Mouse (Mus musculus): ENCODE results near the gene Lkaaear1. TPM values are rescaled to one million over a fixed set of nuclear protein-coding genes. Genes with fewer than 3 reads are reported as not detected.

Lkaaear1 gene
- polyA plus RNA-seq, 1 experiment from 2014 or later: not detected

DNA sequence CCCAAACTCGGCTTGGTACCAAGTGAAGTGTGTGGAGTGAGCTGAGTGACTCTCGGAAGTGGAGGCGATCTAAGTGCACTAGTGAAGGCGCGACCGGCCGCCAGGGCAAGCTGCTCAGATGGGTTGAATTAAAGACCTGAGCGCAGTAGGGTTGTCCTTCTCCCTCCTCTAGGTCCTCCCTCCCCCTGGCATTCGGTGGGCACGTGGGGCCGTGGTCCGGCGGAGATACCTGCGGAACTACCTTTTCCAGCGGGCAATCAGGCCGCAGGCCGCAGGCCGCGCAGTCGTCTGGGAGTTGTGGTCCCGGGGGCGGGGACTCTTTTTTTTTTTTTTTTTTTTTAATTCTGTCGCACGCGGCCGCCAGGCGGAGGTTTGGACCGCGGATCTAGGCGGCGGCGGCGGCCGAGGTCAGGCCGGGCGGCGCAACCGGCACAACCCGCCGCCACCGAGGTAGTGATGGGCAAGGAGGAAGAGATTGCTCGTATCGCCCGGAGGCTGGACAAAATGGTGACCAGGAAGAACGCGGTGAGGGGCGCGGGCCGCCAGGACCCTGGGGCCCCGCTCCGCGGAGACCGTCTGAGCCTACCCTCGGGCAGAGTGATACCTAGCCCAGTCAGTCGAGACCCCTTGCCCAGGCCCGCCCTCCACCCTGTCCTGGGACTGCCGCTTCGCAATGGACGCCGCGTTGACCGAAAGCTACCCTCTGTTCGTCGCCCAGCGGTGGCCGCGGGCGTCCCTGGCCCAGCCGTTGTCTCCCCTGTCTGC lies 18.1 kb downstream of the Lkaaear1 start, which contains the start of gene Tcea2:
Gene Tcea2, plus strand, starts transcription at position 360 of the 765 bp plus-strand sequence.
- no peaks in the 10 kb centered on the region for H3K9me3 ChIP-seq
- under 1% methylated on average over 69 of the region's 69 CpGs for WGBS
- H3K27me3 ChIP-seq (ENCODE audit: insufficient read depth, poor library complexity, severe bottlenecking): 0 out of 2 replicates have a peak, but pooled peaks cover 6% of the 10 kb centered on the region
- peaks cover 47% of the 10 kb centered on the region for H3K4me1 ChIP-seq (replicated peaks)
- H3K36me3 ChIP-seq: 0 out of 2 replicates have a peak, but pooled peaks cover 8% of the 10 kb centered on the region
- peak within 1 kb of the TSS; percentile 65 for H3K4me3 ChIP-seq
- peak within 1 kb of the TSS; percentile 91 for H3K27ac ChIP-seq
- peak; percentile 82 for DNase-seq (ENCODE audit: low spot score)

DNA sequence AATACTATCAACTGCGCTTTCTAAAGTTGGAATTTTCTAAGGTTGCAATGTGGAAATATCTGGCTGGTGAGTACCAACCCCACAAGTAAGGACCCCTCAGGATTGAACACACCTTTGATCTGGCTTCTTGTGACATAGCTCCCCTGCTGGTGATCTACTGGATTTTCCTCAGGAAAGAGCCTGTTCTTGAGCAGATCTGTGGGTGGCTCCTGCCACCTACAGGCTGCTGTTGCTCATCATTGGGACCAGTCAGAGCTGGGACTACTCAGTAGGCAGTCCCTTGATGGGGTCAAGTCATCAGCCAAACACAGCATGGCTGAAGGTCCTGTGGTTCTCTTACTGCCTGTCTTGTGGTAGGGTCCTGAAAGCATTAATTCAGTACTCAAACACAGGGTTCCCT lies 19.5 kb downstream of the Lkaaear1 start:
- Histone ChIP-seq H3K4me3 (no peak overlapping the region), H3K4me1 (replicated peaks) (peaks cover 60% of the 10 kb centered on the region), H3K27ac (no peak overlapping the region), H3K27me3 (ENCODE audit: insufficient read depth, poor library complexity, severe bottlenecking) (peaks cover 16% of the 10 kb centered on the region), H3K36me3 (no peaks in the 10 kb centered on the region), H3K9me3 (no peaks in the 10 kb centered on the region)
- DNase-seq (ENCODE audit: low spot score): peak; percentile 74
- WGBS: 50% methylated on average over 1 of the region's 1 CpGs

DNA sequence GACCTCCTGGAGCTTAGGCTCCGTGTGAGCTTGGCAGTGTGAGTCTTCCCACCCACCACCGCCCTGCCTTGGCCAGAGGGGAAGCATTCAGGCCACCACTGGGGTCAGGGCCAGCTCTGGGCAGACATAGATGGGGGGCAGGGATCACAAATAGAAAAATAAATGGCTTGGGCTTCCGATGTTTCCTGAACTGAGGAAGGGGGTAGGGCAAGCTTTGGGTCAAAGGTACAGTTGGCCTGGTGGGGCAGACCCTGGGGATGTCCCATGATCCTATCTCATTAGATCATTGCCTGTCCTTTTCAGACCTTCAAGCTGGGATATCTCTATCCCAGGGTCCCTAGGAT lies 20.5 kb downstream of the Lkaaear1 start:
- H3K9me3 ChIP-seq: no peaks in the 10 kb centered on the region
- H3K36me3 ChIP-seq: no peaks in the 10 kb centered on the region
- peaks cover 27% of the 10 kb centered on the region for H3K27me3 ChIP-seq (ENCODE audit: insufficient read depth, poor library complexity, severe bottlenecking)
- H3K4me1 ChIP-seq (replicated peaks): peaks cover 70% of the 10 kb centered on the region
- no peak overlapping the region for H3K4me3 ChIP-seq
- peak overlapping the region; percentile 86 for H3K27ac ChIP-seq
- WGBS: 53% methylated on average over 3 of the region's 3 CpGs
- DNase-seq (ENCODE audit: low spot score): no peak

DNA sequence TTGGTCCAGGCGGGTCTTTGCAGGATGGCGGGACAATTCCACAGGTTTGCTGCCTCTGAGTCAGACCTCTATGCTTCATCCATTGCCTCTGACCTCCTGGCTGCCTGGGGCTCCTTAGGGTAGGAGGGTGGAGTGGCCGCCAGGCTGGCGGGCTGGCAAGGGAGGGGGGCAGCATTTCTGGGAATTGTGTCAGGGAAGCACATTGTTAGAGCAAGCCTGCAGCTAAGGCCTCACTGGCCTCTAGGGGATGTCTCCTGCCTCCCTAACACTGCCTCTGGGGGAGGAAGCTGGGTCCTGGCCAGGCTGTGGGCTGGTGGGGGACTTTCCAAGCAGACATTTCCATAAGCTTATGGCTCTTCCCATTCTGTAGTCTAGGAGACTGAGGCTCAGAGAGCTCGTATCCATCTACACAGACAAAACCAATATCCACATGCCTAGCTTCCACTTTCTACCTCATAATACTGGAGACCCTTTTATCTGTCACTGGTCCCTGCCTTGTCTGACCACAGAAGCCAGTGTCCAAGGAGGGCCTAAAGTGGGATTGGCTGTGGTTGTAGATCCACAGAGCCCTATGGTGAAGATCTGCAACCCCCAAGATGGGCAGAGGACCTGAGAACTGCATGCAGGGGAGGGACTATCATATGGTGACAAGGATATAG lies 21.0 kb downstream of the Lkaaear1 start:
- Histone ChIP-seq H3K4me3 (no peak overlapping the region), H3K27ac (peak overlapping the region; percentile 86), H3K4me1 (replicated peaks) (peaks cover 74% of the 10 kb centered on the region), H3K27me3 (ENCODE audit: insufficient read depth, poor library complexity, severe bottlenecking) (peaks cover 32% of the 10 kb centered on the region), H3K36me3 (no peaks in the 10 kb centered on the region), H3K9me3 (no peaks in the 10 kb centered on the region)
- WGBS: 54% methylated on average over 5 of the region's 5 CpGs
- no peak for DNase-seq (ENCODE audit: low spot score)

DNA sequence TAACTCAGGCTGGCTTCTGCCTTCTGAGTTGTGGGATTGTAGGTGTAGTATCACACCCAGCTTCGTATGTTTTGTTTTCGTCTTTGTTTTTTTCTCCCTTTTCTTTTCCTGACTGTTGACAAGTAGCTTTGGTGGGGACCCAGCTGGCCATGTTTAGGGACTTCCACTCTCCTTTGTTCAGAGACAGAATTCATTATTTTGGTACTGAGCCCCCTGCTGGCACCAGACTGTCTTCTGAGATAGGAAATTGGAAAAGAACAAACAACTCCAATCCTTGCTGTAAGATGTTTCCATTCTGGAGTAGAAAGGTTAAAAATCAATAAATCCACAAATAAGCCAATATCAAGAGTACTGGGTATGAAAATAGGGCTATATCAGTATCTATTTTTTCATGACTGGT lies 21.8 kb downstream of the Lkaaear1 start:
- H3K9me3 ChIP-seq: no peaks in the 10 kb centered on the region
- peaks cover 78% of the 10 kb centered on the region for H3K4me1 ChIP-seq (replicated peaks)
- peak; percentile 42 for DNase-seq (ENCODE audit: low spot score)
- H3K27ac ChIP-seq: peak overlapping the region; percentile 86
- peaks cover 40% of the 10 kb centered on the region for H3K27me3 ChIP-seq (ENCODE audit: insufficient read depth, poor library complexity, severe bottlenecking)
- 27% methylated on average over 2 of the region's 2 CpGs for WGBS
- no peak overlapping the region for H3K4me3 ChIP-seq
- no peaks in the 10 kb centered on the region for H3K36me3 ChIP-seq

DNA sequence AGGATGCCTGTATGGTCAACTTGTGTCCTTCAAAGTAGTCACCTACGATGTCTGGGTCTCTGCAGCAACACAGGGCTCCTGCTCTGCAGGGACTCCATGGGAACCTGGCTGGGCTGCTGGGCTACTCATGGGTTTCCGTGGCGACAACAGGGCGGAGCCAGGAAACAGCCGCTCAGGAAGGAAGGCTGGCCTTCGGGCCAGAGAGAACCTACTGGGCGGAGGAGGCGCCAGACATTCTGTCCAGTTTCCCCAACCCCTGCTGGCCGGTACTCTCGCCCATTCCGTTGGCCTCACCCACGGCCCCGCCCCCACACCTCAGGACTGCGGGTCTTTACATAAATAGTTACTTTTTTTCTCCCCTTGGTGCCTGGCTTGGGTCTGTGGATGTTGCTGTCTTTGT lies 22.8 kb downstream of the Lkaaear1 start:
- WGBS: under 1% methylated on average over 14 of the region's 14 CpGs
- peaks cover 78% of the 10 kb centered on the region for H3K4me1 ChIP-seq (replicated peaks)
- H3K36me3 ChIP-seq: no peaks in the 10 kb centered on the region
- peaks cover 44% of the 10 kb centered on the region for H3K27me3 ChIP-seq (ENCODE audit: insufficient read depth, poor library complexity, severe bottlenecking)
- H3K4me3 ChIP-seq: peak overlapping the region; percentile 39
- H3K27ac ChIP-seq: peak overlapping the region; percentile 86
- H3K9me3 ChIP-seq: no peaks in the 10 kb centered on the region
- DNase-seq (ENCODE audit: low spot score): peak; percentile 74

DNA sequence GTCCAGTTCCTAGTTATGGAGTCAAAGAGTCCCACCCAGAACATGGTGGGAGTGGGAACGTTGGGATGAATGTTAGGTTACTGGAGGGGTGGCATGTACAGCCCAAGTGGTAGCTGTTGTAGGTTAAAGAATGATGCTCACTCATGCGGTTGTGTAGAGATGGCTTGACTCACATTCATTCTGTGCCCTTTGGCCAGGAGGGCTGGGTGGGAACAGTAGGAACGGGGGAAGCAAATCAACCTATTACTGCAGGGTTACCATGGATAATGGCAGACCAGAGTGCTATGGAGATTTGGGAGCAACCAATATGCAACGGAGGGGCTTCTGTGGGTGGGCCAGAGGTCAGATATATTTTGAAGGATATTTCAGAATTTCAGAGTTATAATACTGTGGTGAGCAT lies 23.3 kb downstream of the Lkaaear1 start:
- Histone ChIP-seq H3K27ac (peak overlapping the region; percentile 86; the same call in 1 of the 2 replicates), H3K36me3 (no peaks in the 10 kb centered on the region), H3K27me3 (ENCODE audit: insufficient read depth, poor library complexity, severe bottlenecking) (peaks cover 49% of the 10 kb centered on the region), H3K9me3 (no peaks in the 10 kb centered on the region), H3K4me3 (no peak overlapping the region), H3K4me1 (replicated peaks) (peaks cover 80% of the 10 kb centered on the region)
- 75% methylated on average over 4 of the region's 4 CpGs for WGBS
- DNase-seq (ENCODE audit: low spot score): no peak

DNA sequence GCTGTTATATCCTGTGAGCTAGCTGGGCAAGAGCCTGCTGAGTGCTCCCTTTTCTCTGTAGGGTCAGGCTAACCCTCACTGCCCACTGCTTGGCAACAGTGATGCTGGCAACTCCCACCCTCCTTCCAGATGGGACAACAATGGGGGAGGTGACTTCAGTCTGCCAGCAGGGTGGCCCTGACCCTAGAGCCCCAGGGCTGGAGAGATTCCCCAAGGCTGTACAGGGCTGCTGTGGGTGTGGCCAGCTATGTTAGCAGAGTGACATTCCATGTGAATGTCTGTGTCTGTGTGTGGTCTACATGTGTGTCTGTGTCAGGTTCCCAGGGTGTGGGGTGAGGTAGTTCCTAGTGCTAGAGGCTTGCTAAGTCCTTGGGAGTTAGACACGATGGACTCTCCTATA lies 24.7 kb downstream of the Lkaaear1 start:
- H3K4me1 ChIP-seq (replicated peaks): peaks cover 70% of the 10 kb centered on the region
- H3K27me3 ChIP-seq (ENCODE audit: insufficient read depth, poor library complexity, severe bottlenecking): peaks cover 63% of the 10 kb centered on the region

DNA sequence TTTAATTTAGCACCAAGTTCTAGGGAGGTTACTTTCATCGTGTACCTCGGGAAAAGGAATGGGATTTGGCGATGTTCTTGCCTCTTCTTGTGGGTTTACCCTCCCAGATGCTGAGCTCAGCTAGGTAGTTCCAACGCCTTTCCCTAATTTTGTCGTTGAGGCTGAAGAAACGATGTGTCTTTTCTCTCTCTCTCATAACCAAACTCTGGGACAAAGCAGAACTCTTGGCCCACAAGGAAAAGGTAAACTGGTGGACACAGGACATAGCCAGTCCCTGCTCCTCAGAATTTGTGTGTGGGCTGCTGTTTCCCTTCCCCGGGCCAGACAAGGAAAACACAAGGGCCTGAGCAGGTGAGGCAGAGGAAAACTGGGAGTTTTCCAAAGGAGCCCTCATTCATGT lies 26.3 kb downstream of the Lkaaear1 start:
- WGBS: 25% methylated on average over 7 of the region's 7 CpGs
- Histone ChIP-seq H3K27ac (no peak overlapping the region), H3K27me3 (ENCODE audit: insufficient read depth, poor library complexity, severe bottlenecking) (peaks cover 78% of the 10 kb centered on the region), H3K4me3 (peak overlapping the region; percentile 54; the same call in 1 of the 2 replicates), H3K4me1 (replicated peaks) (peaks cover 66% of the 10 kb centered on the region), H3K9me3 (no peaks in the 10 kb centered on the region), H3K36me3 (no peaks in the 10 kb centered on the region)
- DNase-seq (ENCODE audit: low spot score): no peak

More for the DNA sequence above, 24.7 kb downstream of the Lkaaear1 start:
- WGBS: 50% methylated on average over 1 of the region's 1 CpGs
- Histone ChIP-seq H3K36me3 (no peaks in the 10 kb centered on the region), H3K4me3 (no peak overlapping the region), H3K27ac (peak overlapping the region; percentile 1; the same call in 1 of the 2 replicates), H3K9me3 (no peaks in the 10 kb centered on the region)
- peak; percentile 55 for DNase-seq (ENCODE audit: low spot score)

DNA sequence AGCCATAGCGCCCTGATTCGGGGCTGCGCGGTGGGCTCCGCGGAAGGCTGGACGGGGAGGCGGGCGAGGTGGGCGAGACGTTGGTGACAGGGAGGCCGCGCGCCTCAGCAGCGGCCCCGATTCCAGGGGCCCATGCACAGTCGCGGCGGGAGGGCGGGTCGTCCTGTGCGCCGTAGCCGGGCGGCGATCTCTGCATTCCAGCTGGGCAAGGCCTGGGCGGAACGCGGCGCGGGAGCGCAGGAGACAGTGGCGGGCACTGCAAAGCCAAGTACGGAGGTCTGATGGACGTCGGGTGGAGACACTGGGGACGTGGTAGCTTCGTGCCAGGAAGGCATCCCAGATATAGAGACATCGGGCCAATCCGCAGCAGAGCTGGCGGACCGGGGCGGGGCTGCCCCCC lies 26.9 kb downstream of the Lkaaear1 start, which contains the start of gene Sox18:
Gene Sox18, minus strand, starts transcription at position 315 of the 400 bp plus-strand sequence.
- Histone ChIP-seq H3K27me3 (ENCODE audit: insufficient read depth, poor library complexity, severe bottlenecking) (peaks cover 78% of the 10 kb centered on the region), H3K9me3 (no peaks in the 10 kb centered on the region), H3K4me3 (peak within 1 kb of the TSS; percentile 54), H3K27ac (peak within 1 kb of the TSS; percentile 70), H3K4me1 (replicated peaks) (peaks cover 59% of the 10 kb centered on the region), H3K36me3 (no peaks in the 10 kb centered on the region)
- peak; percentile 54 for DNase-seq (ENCODE audit: low spot score)
- WGBS: under 1% methylated on average over 43 of the region's 43 CpGs

DNA sequence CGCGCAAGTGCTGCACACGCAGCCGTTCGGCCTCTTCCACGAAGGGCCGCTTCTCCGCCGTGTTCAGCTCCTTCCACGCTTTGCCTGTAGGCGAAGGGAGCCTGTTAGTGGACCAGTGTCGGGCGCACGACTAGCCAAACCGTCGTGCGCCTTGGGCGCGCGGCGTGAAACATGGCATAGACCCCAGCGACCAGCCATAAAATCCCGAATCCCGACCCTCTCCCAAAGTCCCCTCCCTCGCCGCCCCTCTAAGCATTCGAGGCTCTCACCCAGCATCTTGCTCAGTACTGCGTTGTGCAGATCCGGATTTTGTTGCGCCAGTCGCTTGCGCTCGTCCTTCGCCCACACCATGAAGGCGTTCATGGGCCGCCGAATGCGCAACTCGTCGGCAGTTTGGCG lies 27.3 kb downstream of the Lkaaear1 start:
- Histone ChIP-seq H3K4me3 (peak overlapping the region; percentile 54), H3K4me1 (replicated peaks) (peaks cover 55% of the 10 kb centered on the region), H3K27me3 (ENCODE audit: insufficient read depth, poor library complexity, severe bottlenecking) (peaks cover 78% of the 10 kb centered on the region), H3K36me3 (no peaks in the 10 kb centered on the region), H3K9me3 (no peaks in the 10 kb centered on the region), H3K27ac (peak overlapping the region; percentile 70)
- WGBS: 2% methylated on average over 41 of the region's 41 CpGs
- DNase-seq (ENCODE audit: low spot score): no peak

DNA sequence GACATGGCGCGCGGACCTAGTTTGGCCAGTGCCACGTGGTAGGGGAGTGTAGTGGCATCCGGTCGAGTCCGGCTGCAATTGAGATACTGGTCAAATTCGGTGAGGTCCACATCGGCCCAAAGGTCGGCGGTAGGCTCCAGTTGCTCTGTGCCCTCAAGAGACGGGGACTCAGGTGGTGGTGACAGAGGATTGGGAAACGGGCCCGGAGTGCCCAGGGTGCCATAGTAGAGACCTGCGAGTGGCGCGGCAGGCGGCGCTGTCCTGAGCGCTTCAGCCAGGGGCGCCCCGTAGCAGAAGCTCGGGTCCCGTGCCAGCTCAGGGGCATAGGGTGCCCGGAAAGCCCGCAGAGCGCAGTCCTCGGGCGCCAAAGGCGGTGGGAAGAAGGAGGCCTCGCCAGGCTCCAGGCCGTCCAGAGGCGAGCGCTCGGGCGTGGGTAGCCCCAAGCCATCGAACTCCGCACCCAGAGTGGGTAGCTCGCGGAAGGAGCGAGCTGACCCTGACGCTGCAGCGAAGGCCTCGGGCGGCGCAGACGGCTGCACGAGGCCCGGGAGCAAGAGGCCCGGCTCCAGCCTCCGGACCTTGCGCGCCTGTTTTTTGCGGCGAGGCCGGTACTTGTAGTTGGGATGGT lies 27.8 kb downstream of the Lkaaear1 start:
- peak; percentile 51 for DNase-seq (ENCODE audit: low spot score)
- Histone ChIP-seq H3K27me3 (ENCODE audit: insufficient read depth, poor library complexity, severe bottlenecking) (peaks cover 78% of the 10 kb centered on the region), H3K4me3 (peak overlapping the region; percentile 54), H3K9me3 (no peaks in the 10 kb centered on the region), H3K27ac (peak overlapping the region; percentile 36), H3K4me1 (replicated peaks) (peaks cover 50% of the 10 kb centered on the region), H3K36me3 (no peaks in the 10 kb centered on the region)
- WGBS: 3% methylated on average over 56 of the region's 56 CpGs

DNA sequence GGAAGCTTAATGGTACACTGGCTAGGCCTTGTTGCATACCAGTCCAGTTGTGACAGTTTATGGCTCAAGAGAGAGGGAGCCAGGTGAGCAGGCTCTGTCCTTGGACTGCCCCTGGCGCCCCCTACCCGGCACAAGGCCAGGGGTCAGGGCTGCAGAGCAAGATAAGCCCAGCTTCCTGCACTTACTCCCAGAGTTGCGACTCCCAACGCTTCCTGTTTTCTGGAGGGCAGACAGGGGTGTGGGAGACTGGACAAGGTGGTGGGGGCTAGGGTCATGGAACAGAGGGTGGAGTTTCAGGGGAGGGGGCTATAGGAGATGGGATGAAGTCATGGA lies 35.0 kb downstream of the Lkaaear1 start:
- 24% methylated on average over 4 of the region's 4 CpGs for WGBS
- DNase-seq (ENCODE audit: low spot score): no peak

More for the DNA sequence above, 35.0 kb downstream of the Lkaaear1 start:
- Histone ChIP-seq H3K36me3 (peaks cover 5% of the 10 kb centered on the region; the same call in 1 of the 2 replicates), H3K27ac (0 out of 2 replicates have a peak overlapping the region, but pooled peaks have one; percentile 2), H3K27me3 (ENCODE audit: insufficient read depth, poor library complexity, severe bottlenecking) (peaks cover 12% of the 10 kb centered on the region), H3K4me3 (no peak overlapping the region), H3K4me1 (replicated peaks) (peaks cover 29% of the 10 kb centered on the region), H3K9me3 (no peaks in the 10 kb centered on the region)
